ENCODE assay signal across 16 mouse cellular contexts in the genomic region with DNA sequence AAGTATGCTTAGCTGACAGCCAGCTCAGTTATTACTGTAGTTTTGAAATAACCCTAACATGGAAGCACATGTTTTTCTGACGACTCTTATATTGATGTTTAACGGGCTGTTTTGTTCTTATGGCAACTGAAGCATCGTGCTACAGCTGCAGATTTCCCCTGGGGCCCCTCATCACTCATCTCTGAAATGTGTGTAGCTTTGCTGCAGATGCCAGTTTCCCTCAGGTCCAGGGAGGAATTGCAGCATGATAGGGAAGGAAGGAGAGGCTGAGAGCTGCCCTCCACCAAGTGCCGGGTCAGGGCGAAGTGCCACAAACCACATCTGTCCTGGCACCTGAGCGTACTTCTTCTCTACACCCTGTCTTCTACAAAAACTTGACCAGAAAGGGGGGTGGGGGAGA. TPM values are rescaled to one million over a fixed set of nuclear protein-coding genes. Genes with fewer than 3 reads are reported as not detected.
DNase-seq lines count a peak whose midpoint lies in the region; ATAC-seq lines count a peak whose summit lies in the region.
"Had no signal": no experiment of that assay in that cellular context is flagged by ENCODE, and none has a peak within 500 bp of the region (broad histone marks: within the 10 kb centered on the region; RNA-seq: fewer than 3 reads in every experiment).

No protein-coding gene starts in this region.

- H3K4me2 ChIP-seq in embryonic facial prominence, embryonic 12.5 days (replicated peaks) = no peak overlapping the region
- H3K4me2 ChIP-seq in embryonic facial prominence, embryonic 14.5 days (ENCODE audit: low read depth, low read length) = no peak overlapping the region
- H3K4me2 ChIP-seq in forebrain, embryonic 12.5 days = no peak overlapping the region
- H3K4me2 ChIP-seq: lung, embryonic 14.5 days had no signal

- H3K4me1 ChIP-seq in embryonic facial prominence, embryonic 12.5 days = peaks cover 64% of the 10 kb centered on the region
- peaks cover 80% of the 10 kb centered on the region for H3K4me1 ChIP-seq in embryonic facial prominence, embryonic 10.5 days
- H3K4me1 ChIP-seq in embryonic facial prominence, embryonic 14.5 days (ENCODE audit: control insufficient read depth, insufficient read depth, low read length) = peaks cover 51% of the 10 kb centered on the region
- H3K4me1 ChIP-seq in forebrain, embryonic 12.5 days = peaks cover 14% of the 10 kb centered on the region; the same call in 1 of the 2 replicates

- H3K9ac ChIP-seq in embryonic facial prominence, embryonic 12.5 days = no peak overlapping the region
- H3K9ac ChIP-seq in embryonic facial prominence, embryonic 14.5 days (ENCODE audit: low read depth, low read length) = no peak overlapping the region
- no peak overlapping the region for H3K9ac ChIP-seq in forebrain, embryonic 12.5 days
- H3K9ac ChIP-seq: lung, embryonic 14.5 days had no signal

- H3K27me3 ChIP-seq in embryonic facial prominence, embryonic 12.5 days = no peaks in the 10 kb centered on the region
- no peaks in the 10 kb centered on the region for H3K27me3 ChIP-seq in embryonic facial prominence, embryonic 10.5 days (replicated peaks; ENCODE audit: low read depth, poor library complexity, severe bottlenecking)
- H3K27me3 ChIP-seq in embryonic facial prominence, embryonic 14.5 days (replicated peaks; ENCODE audit: control insufficient read depth, insufficient read depth, low read length) = no peaks in the 10 kb centered on the region
- no peaks in the 10 kb centered on the region for H3K27me3 ChIP-seq in forebrain, embryonic 12.5 days

- 0 out of 2 replicates have a peak overlapping the region, but pooled peaks have one; percentile 5 for H3K27ac ChIP-seq in embryonic facial prominence, embryonic 12.5 days
- H3K27ac ChIP-seq in embryonic facial prominence, embryonic 10.5 days (replicated peaks) = no peak overlapping the region
- H3K27ac ChIP-seq in embryonic facial prominence, embryonic 14.5 days (replicated peaks; ENCODE audit: low read depth, low read length) = 0 out of 2 replicates have a peak overlapping the region, but pooled peaks have one; percentile 44
- no peak overlapping the region for H3K27ac ChIP-seq in forebrain, embryonic 12.5 days

- no peak overlapping the region for H3K4me3 ChIP-seq in embryonic facial prominence, embryonic 12.5 days
- no peak overlapping the region for H3K4me3 ChIP-seq in embryonic facial prominence, embryonic 10.5 days
- H3K4me3 ChIP-seq in embryonic facial prominence, embryonic 14.5 days (ENCODE audit: low read depth, low read length) = no peak overlapping the region
- H3K4me3 ChIP-seq in forebrain, embryonic 12.5 days (replicated peaks) = no peak overlapping the region

- no peak for DNase-seq in embryonic facial prominence, embryonic 10.5 days (ENCODE audit: low spot score)
- peak; percentile 36 for DNase-seq in lung, postnatal 10 days
- no peak for DNase-seq in lung, adult 18-20 months
- DNase-seq in embryonic facial prominence, embryonic 14.5 days (ENCODE audit: low spot score) = peak; percentile 73
- DNase-seq in retina, embryonic 14.5 days (ENCODE audit: low spot score) = peak; percentile 58
- no peak for DNase-seq in adrenal gland, postnatal 4 days (ENCODE audit: low spot score in 2 of 2)
- DNase-seq: adrenal gland, postnatal 36 days; cerebellum, postnatal 25 days; heart, postnatal 36 days; kidney, postnatal 14 days; lung, embryonic 14.5 days; right cerebral cortex, postnatal 25 days; thymus, adult 2 months had no signal

- H3K36me3 ChIP-seq in embryonic facial prominence, embryonic 12.5 days = peaks cover 33% of the 10 kb centered on the region
- H3K36me3 ChIP-seq in embryonic facial prominence, embryonic 10.5 days (replicated peaks) = peaks cover 59% of the 10 kb centered on the region
- H3K36me3 ChIP-seq in embryonic facial prominence, embryonic 14.5 days (ENCODE audit: control insufficient read depth, insufficient read depth, low read length) = peaks cover 38% of the 10 kb centered on the region
- H3K36me3 ChIP-seq in forebrain, embryonic 12.5 days (replicated peaks) = peaks cover 44% of the 10 kb centered on the region

- H3K9me3 ChIP-seq in embryonic facial prominence, embryonic 12.5 days = no peaks in the 10 kb centered on the region
- no peaks in the 10 kb centered on the region for H3K9me3 ChIP-seq in embryonic facial prominence, embryonic 10.5 days
- H3K9me3 ChIP-seq in embryonic facial prominence, embryonic 14.5 days (ENCODE audit: control insufficient read depth, low read length) = no peaks in the 10 kb centered on the region
- no peaks in the 10 kb centered on the region for H3K9me3 ChIP-seq in forebrain, embryonic 12.5 days
- H3K9me3 ChIP-seq: G1E had no signal

- no peak for ATAC-seq in embryonic facial prominence, embryonic 12.5 days (ENCODE audit: insufficient number of reproducible peaks, insufficient read depth, low FRiP score, low TSS enrichment)
- ATAC-seq in embryonic facial prominence, embryonic 14.5 days (ENCODE audit: low read depth) = peak; percentile 23; the same call in 1 of the 2 replicates
- ATAC-seq in forebrain, embryonic 12.5 days (ENCODE audit: low FRiP score) = no peak

- WGBS in embryonic facial prominence, embryonic 12.5 days = 77% methylated on average over 6 of the region's 6 CpGs
- WGBS in embryonic facial prominence, embryonic 10.5 days = 84% methylated on average over 6 of the region's 6 CpGs
- WGBS in embryonic facial prominence, embryonic 14.5 days = 53% methylated on average over 6 of the region's 6 CpGs
- 89% methylated on average over 6 of the region's 6 CpGs for WGBS in forebrain, embryonic 12.5 days

RNA-seq across cellular contexts. Expression of gene Capzb, which starts 47.6 kb away (rescaled TPM):
- 415 TPM in 2 replicates for polyA plus RNA-seq in embryonic facial prominence, embryonic 12.5 days (2016; fragmentation: Nextera tagmentation; extraction: Ambion mirVana)
- polyA plus RNA-seq in embryonic facial prominence, embryonic 10.5 days (2016; fragmentation: Nextera tagmentation; extraction: Ambion mirVana) = 388 and 409 TPM in 2 replicates
- 293 and 299 TPM in 2 replicates for polyA plus RNA-seq in embryonic facial prominence, embryonic 14.5 days (2014; fragmentation: Nextera tagmentation; extraction: Ambion mirVana)
- polyA plus RNA-seq in forebrain, embryonic 12.5 days (2016; fragmentation: Nextera tagmentation; extraction: Ambion mirVana) = 307 and 312 TPM in 2 replicates
- 100 to 1,000 TPM; 343 to 361 TPM for total RNA-seq in adrenal gland, postnatal 4 days (2021)

Comparison
In these comparisons a context has a peak if more than half of its experiments do, and no peak if none do; other contexts are left out.
1. H3K27ac ChIP-seq: peak in embryonic facial prominence, embryonic 12.5 days (single experiment) and embryonic facial prominence, embryonic 14.5 days (single experiment); none in embryonic facial prominence, embryonic 10.5 days (single experiment) and forebrain, embryonic 12.5 days (single experiment).
2. DNase-seq: peak in lung, postnatal 10 days (single experiment), embryonic facial prominence, embryonic 14.5 days (single experiment) and retina, embryonic 14.5 days (single experiment); none in embryonic facial prominence, embryonic 10.5 days (single experiment), lung, adult 18-20 months (0 of 2) and adrenal gland, postnatal 4 days (0 of 2).